Mouse (Mus musculus) gastrocnemius, adult 2 months (tissue): ENCODE data around the gene Olfr659. TPM values are rescaled to one million over a fixed set of nuclear protein-coding genes. Genes with fewer than 3 reads are reported as not detected.

Experiments used
- DNase-seq: peaks from one replicate; pipeline ENCODE4 v3.0.0; 2022
- H3K27ac ChIP-seq: fragments of 200-600 bp; 2 replicates; pipeline ENCODE4 v1.8.1; 2022; ENCODE audit warnings: mild to moderate bottlenecking
- H3K4me3 ChIP-seq: fragments of 200-600 bp; 2 replicates; pipeline ENCODE4 v1.8.1; 2022; ENCODE audit warnings: mild to moderate bottlenecking, moderate library complexity
- CTCF ChIP-seq: fragments of 200-600 bp; IDR thresholded peaks from 2 replicates; pipeline ENCODE4 v1.8.1; 2022; ENCODE audit warnings: antibody characterized with exemption, mild to moderate bottlenecking, moderate library complexity
- intact Hi-C: fragments of 180-260 bp; cut with DNase I; formaldehyde crosslinking; loops from one replicate; pipeline ENCODE4 v1.15.1; 2025
- long read RNA-seq, 2 experiments: library from polyadenylated mRNA; stranded (forward); transcript quantifications; one replicate each; pipeline ENCODE4 v2.0.0; 2021
- total RNA-seq, 2 experiments: library from RNA; stranded (reverse); gene quantifications; 2 replicates each; pipeline ENCODE4 v1.2.3; 2021

Olfr659 gene
- total RNA-seq = not detected
- long read RNA-seq, experiment 1 = 0 reads
- long read RNA-seq, experiment 2 = 0 reads

DNA sequence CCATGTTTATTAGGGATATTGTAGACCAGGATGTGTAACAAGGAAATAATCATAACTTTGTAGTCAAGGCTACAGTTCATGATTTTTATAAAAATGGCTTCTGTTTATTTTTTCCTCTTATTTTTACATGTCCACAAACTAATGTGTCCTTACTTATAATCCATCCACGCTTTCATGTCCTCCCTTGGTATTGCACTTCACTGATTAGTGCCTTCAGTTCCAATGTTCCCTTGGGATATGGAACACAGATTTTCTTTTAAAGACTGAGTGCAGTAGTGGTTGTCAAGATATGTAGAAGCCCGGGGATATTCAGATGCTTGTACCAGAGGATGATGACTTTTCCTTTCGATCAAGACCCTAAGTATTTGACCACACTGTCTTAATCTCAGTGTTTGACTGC, at the start of gene Olfr659:
Gene Olfr659, plus strand, starts transcription at position 301 of the 400 bp plus-strand sequence.
- no peak within 1 kb of the TSS for H3K27ac ChIP-seq
- intact Hi-C loops = no loop called here
- no peak for TF ChIP-seq CTCF
- H3K4me3 ChIP-seq = no peak within 1 kb of the TSS
- DNase-seq = no peak

DNA sequence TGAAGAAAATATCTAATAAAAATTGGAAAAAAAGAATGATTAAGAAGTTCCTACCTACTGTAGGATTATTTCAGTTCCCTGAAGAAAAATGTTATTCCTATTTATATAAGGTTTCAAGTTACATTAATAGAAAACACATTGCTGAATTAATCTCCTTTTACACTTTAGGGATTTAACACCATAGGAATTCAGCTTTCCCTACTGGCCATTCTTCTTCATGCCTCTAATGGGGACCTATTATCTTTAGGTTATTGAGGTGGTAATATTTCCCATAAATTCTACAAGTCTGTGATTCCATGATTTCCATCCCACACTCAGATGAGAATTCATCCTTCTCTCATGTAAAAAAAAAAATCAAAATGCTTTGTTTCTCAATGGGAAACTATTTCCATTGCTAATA, 42.1 kb upstream of the Olfr659 start, which contains the start of gene Olfr657:
Gene Olfr657, plus strand, starts transcription at position 301 of the 400 bp plus-strand sequence.
- Histone ChIP-seq H3K27ac (no peak within 1 kb of the TSS), H3K4me3 (no peak within 1 kb of the TSS)
- intact Hi-C loops = no loop called here
- TF ChIP-seq CTCF = no peak
- no peak for DNase-seq

DNA sequence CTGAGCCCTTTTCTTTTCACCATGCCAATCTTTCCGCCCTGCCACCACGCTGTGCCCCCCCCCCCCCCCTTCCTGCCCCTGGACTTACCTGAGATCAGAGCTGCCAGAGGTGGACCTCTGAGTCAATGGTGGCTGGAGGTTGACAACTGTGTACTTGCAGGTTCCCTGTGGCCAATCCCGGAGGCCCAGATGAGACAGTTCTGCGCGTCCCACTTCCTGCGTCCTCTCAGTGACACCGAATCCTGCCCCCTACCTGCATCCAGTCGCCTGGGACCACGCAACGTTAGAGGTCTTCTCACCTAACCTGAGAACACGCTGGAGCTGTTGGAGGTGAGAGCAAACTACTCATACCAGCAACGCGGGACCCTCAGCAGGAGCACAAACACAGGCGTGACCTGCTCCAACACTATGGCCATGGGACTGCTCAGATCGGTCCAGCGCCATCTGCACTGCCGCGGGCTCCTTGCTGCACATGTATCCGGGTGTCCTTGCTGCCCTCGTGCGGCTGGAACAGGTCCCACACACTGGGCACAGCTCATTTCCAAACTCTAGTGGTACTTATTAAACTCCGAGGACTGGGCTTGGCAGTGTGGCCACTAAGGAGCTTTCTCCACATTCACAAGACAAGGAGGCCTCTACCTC, 19.6 kb upstream of the Olfr659 start, which contains the start of gene Olfr658:
Gene Olfr658, minus strand, starts transcription at position 465 of the 642 bp plus-strand sequence.
- TF ChIP-seq CTCF = no peak
- Histone ChIP-seq H3K27ac (no peak within 1 kb of the TSS), H3K4me3 (no peak within 1 kb of the TSS)
- intact Hi-C loops = no loop called here
- DNase-seq = peak; percentile 17

- intact Hi-C loops = no loop called here
- no peak for TF ChIP-seq CTCF
- no peak for DNase-seq
- H3K4me3 ChIP-seq = no peak within 1 kb of the TSS
- H3K27ac ChIP-seq = no peak within 1 kb of the TSS
Observed at GRCm38 (mm10) chr7:104686201-104686600, 19.6 kb downstream of the Olfr659 start, which contains the start of gene Olfr661. Gene Olfr661 (plus strand): TSS chr7:104686501.

Other genes starting within 250 kb of the Olfr659 start
- gene Trim30a, start 201.6 kb upstream of the Olfr659 start, total RNA-seq = 1 to 10 TPM in 1 of 2 experiments, under 1 TPM in 1; 0.64 to 1.5 TPM
- under 1 TPM; 0.33 to 0.56 TPM for gene Trim30d, start 158.9 kb upstream of the Olfr659 start, total RNA-seq
- gene Olfr651, start 116.6 kb upstream of the Olfr659 start, total RNA-seq = not detected
- gene Olfr652, start 105.9 kb upstream of the Olfr659 start, total RNA-seq = not detected
- not detected for gene Olfr653, start 89.4 kb upstream of the Olfr659 start, total RNA-seq
- gene Olfr654, start 79.7 kb upstream of the Olfr659 start, total RNA-seq = not detected
- not detected for gene Olfr655, start 65.0 kb upstream of the Olfr659 start, total RNA-seq
- gene Olfr656, start 52.8 kb upstream of the Olfr659 start, total RNA-seq = not detected
- not detected for gene Olfr657, start 42.0 kb upstream of the Olfr659 start, total RNA-seq
- gene Olfr658, start 19.4 kb upstream of the Olfr659 start, total RNA-seq = not detected
- gene Olfr661, start 19.7 kb downstream of the Olfr659 start, total RNA-seq = not detected
- not detected for gene Usp17le, start 110.7 kb downstream of the Olfr659 start, total RNA-seq
- gene Usp17lb, start 175.8 kb downstream of the Olfr659 start, total RNA-seq = not detected
- not detected for gene Usp17la, start 190.3 kb downstream of the Olfr659 start, total RNA-seq
- gene Olfr665, start 211.3 kb downstream of the Olfr659 start, total RNA-seq = not detected
- not detected for gene Olfr666, start 229.2 kb downstream of the Olfr659 start, total RNA-seq